Mouse (Mus musculus) forebrain, postnatal 0 days (tissue): ENCODE measurements around the gene Evi5l. TPM values are rescaled to one million over a fixed set of nuclear protein-coding genes. Genes with fewer than 3 reads are reported as not detected.

Experiments
- ATAC-seq: fragments of 200-750 bp; cut with Nextera tagmentation; 2 replicates; pipeline ENCODE4 v1.8.0; 2017; ENCODE audit warnings: mild to moderate bottlenecking, moderate library complexity
- DNase-seq: peaks from one replicate; pipeline ENCODE4 v3.0.0-alpha.2; 2015
- H3K27ac ChIP-seq: fragments of 300-500 bp; sonication (generic); 2 replicates; pipeline ENCODE4 v1.5.1; 2014; ENCODE audit warnings: low read depth, mild to moderate bottlenecking, antibody characterized with exemption, low read length, moderate library complexity, mixed read lengths
- H3K27me3 ChIP-seq: fragments of 300-500 bp; sonication (generic); 2 replicates; pipeline ENCODE4 v1.6.1; 2014; ENCODE audit warnings: mild to moderate bottlenecking, low read length, mixed read lengths; ENCODE audit not compliant: insufficient read depth
- H3K36me3 ChIP-seq: fragments of 300-500 bp; sonication (generic); 2 replicates; pipeline ENCODE4 v1.6.1; 2014; ENCODE audit warnings: mild to moderate bottlenecking, moderate library complexity; ENCODE audit not compliant: insufficient read depth
- H3K4me1 ChIP-seq: fragments of 300-500 bp; sonication (generic); 2 replicates; pipeline ENCODE4 v1.6.1; 2014; ENCODE audit warnings: antibody characterized with exemption; ENCODE audit not compliant: insufficient read depth
- H3K4me2 ChIP-seq: fragments of 300-500 bp; sonication (generic); 2 replicates; pipeline ENCODE4 v1.6.1; 2014; ENCODE audit warnings: low read depth, mild to moderate bottlenecking, moderate library complexity
- H3K4me3 ChIP-seq: fragments of 300-500 bp; sonication (generic); 2 replicates; pipeline ENCODE4 v1.5.1; 2014; ENCODE audit warnings: low read depth, low read length, mixed read lengths
- H3K9ac ChIP-seq: fragments of 300-500 bp; sonication (generic); 2 replicates; pipeline ENCODE4 v1.6.1; 2014; ENCODE audit warnings: mild to moderate bottlenecking
- H3K9me3 ChIP-seq: fragments of 300-500 bp; sonication (generic); 2 replicates; pipeline ENCODE4 v1.6.1; 2016; ENCODE audit warnings: low read length
- CTCF ChIP-seq: sonication (generic); IDR thresholded peaks from 2 replicates; pipeline ENCODE4 v1.5.1; 2016; ENCODE audit warnings: antibody characterized with exemption, control low read depth, low read depth
- WGBS: fragments of 180-500 bp; shearing (Covaris S2); extraction: QIAGEN DNeasy Blood & Tissue Kit; methylation state at CpG from one replicate; pipeline ENCODE4 v1.1.7; 2014; 5-methylcytosine and 5-hydroxymethylcytosine counted together
- polyA plus RNA-seq: library from polyadenylated mRNA; unstranded; fragments of >200 nt; fragmentation: Nextera tagmentation; extraction: Ambion mirVana; gene quantifications from 2 replicates; pipeline ENCODE4 v1.2.1, GENCODE M21; 2015
- total RNA-seq: library from RNA; depleted of rRNA; stranded (reverse); fragments of >200 nt; gene quantifications from 2 replicates; pipeline ENCODE4 v1.2.3, GENCODE M21; 2014

Gene Evi5l
- total and polyA plus RNA-seq, 2 experiments from 2014 or later, result 90.3 to 159 TPM

DNA sequence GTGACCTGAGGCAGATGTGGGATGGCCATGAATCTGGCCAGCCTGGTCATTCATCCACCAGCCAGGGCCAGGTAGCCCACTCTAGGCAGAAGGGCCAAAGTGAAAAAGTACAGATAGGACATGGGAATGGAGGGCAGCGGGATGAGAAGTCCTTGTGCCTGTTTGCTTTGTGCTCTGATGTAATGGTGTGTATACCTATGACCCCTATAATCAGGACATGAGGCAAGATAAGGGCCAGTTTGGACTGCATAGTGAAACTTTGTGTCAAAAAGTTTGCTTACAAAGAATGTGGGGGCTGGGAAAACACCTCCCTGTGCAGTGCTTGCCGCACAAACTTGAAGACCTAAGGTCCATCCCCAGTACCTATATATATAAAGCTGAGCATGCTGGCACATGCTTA, 19.8 kb downstream of the Evi5l start:
- DNase-seq, result no peak
- Histone ChIP-seq H3K4me1 (no peaks in the 10 kb centered on the region), H3K4me2 (no peak overlapping the region), H3K9me3 (no peaks in the 10 kb centered on the region), H3K27ac (no peak overlapping the region), H3K4me3 (no peak overlapping the region), H3K9ac (no peak overlapping the region), H3K36me3 (peaks cover 74% of the 10 kb centered on the region), H3K27me3 (no peaks in the 10 kb centered on the region)
- WGBS, result 94% methylated on average over 2 of the region's 2 CpGs
- no peak for TF ChIP-seq CTCF
- no peak for ATAC-seq

DNA sequence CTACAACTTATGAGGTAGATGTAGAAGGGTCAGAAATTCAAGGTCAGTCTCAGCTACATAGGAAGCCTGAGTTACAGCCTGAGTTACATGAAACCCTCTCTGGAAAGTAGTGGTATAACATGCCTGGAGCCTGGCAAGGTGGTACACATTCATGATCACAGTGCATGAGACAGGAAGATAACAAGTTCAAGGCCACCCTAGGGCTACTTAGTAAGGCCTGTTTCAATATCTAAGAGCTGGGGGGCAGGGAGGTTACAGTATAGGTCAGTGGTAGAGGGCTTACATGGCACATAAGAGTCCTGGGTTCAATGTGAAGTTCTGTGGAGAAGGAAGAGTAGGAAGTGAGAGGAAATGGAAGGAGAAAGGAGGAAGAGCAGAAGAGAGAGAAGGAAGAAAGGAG, 22.2 kb downstream of the Evi5l start:
- no peak for DNase-seq
- H3K36me3 ChIP-seq, result peaks cover 78% of the 10 kb centered on the region
- no peak overlapping the region for H3K9ac ChIP-seq
- ATAC-seq, result no peak
- peaks cover 4% of the 10 kb centered on the region; the same call in 1 of the 2 replicates for H3K4me1 ChIP-seq
- no peaks in the 10 kb centered on the region for H3K9me3 ChIP-seq
- no peaks in the 10 kb centered on the region for H3K27me3 ChIP-seq
- no peak overlapping the region for H3K4me3 ChIP-seq
- no peak overlapping the region for H3K4me2 ChIP-seq
- TF ChIP-seq CTCF, result no peak
- no peak overlapping the region for H3K27ac ChIP-seq

DNA sequence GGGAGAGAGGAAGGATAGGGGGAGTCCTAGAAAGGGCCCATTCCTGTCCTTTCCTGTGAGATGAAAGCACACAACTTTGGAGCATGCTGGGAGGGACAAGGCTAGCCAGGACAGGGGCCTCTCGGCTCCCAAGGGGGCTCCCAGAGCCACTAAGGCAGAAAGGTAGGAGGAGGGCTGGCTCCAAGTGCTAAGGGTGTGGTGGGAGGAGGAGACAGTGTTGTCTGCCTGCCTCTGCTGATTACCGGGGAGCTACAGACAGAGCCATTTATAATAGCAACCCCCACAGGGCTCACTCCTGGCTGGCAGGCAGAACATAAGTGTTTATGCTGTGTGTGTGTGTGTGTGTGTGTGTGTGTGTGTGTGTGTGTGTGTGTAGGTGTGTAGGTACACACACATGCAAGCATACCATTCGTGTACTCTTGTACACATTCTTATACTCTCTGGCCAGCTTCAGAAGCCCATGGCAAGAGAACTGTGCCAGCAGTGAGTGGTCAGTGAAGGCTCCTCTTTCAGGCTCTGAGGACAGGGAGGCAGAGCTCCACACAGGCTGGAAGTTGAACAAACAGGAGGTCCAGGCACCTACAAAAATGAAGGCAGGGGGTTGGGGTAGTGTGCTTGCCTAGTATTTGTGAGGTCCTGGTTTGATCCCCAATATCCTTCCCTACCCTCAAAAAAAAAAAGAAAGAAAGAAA, 22.8 kb downstream of the Evi5l start:
- DNase-seq (no peak), ATAC-seq (no peak)
- H3K27ac ChIP-seq, result no peak overlapping the region
- 41% methylated on average over 3 of the region's 3 CpGs for WGBS
- H3K27me3 ChIP-seq, result no peaks in the 10 kb centered on the region
- H3K9ac ChIP-seq, result no peak overlapping the region
- H3K4me3 ChIP-seq, result no peak overlapping the region
- TF ChIP-seq CTCF, result no peak
- peaks cover 4% of the 10 kb centered on the region; the same call in 1 of the 2 replicates for H3K4me1 ChIP-seq
- H3K4me2 ChIP-seq, result no peak overlapping the region
- H3K36me3 ChIP-seq, result peaks cover 78% of the 10 kb centered on the region
- H3K9me3 ChIP-seq, result no peaks in the 10 kb centered on the region

DNA sequence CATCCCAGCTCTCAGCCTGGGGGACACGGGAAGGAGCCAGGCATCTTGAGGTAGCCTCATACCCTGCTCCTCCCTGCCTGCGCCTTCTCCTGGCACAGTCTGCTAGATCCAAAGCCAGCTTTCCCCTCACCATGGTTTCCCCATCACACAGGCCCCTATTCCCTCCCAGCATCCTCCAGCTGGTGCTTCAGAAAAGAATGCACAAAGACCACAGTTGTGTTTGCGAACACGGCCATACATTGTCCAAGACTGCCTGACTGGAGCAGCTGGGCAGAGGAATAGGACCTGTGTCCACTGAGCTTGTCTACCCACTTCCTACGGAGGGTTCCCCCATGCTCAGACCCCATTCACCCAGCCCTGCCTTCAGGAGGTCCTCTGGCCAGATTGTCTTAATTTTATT, 25.9 kb downstream of the Evi5l start:
- H3K4me2 ChIP-seq, result no peak overlapping the region
- H3K4me1 ChIP-seq, result peaks cover 4% of the 10 kb centered on the region; the same call in 1 of the 2 replicates
- no peak for TF ChIP-seq CTCF
- H3K9me3 ChIP-seq, result no peaks in the 10 kb centered on the region
- ATAC-seq (peak; percentile 70), DNase-seq (peak; percentile 50)
- H3K9ac ChIP-seq, result no peak overlapping the region
- WGBS, result 30% methylated on average over 5 of the region's 5 CpGs
- no peak overlapping the region for H3K4me3 ChIP-seq
- H3K27ac ChIP-seq, result peak overlapping the region; percentile 74
- H3K27me3 ChIP-seq, result no peaks in the 10 kb centered on the region
- H3K36me3 ChIP-seq, result peaks cover 74% of the 10 kb centered on the region

GRCm38 (mm10) chr8:4192807-4193587, 26.6 kb downstream of the Evi5l start:
- ATAC-seq (peak; percentile 85), DNase-seq (peak; percentile 90)
- H3K9ac ChIP-seq, result peak overlapping the region; percentile 41; the same call in 1 of the 2 replicates
- peak; percentile 94 for TF ChIP-seq CTCF
- H3K4me3 ChIP-seq, result no peak overlapping the region
- H3K4me2 ChIP-seq, result no peak overlapping the region
- WGBS, result 4% methylated on average over 18 of the region's 18 CpGs
- H3K9me3 ChIP-seq, result no peaks in the 10 kb centered on the region
- H3K4me1 ChIP-seq, result peaks cover 4% of the 10 kb centered on the region; the same call in 1 of the 2 replicates
- H3K27ac ChIP-seq, result peak overlapping the region; percentile 74
- peaks cover 72% of the 10 kb centered on the region for H3K36me3 ChIP-seq
- no peaks in the 10 kb centered on the region for H3K27me3 ChIP-seq

- H3K36me3 ChIP-seq, result peaks cover 72% of the 10 kb centered on the region
- no peak for TF ChIP-seq CTCF
- peaks cover 4% of the 10 kb centered on the region; the same call in 1 of the 2 replicates for H3K4me1 ChIP-seq
- no peak overlapping the region for H3K9ac ChIP-seq
- 59% methylated on average over 7 of the region's 7 CpGs for WGBS
- no peaks in the 10 kb centered on the region for H3K27me3 ChIP-seq
- no peak for DNase-seq
- 0 out of 2 replicates have a peak overlapping the region, but pooled peaks have one; percentile 21 for H3K27ac ChIP-seq
- ATAC-seq, result peak; percentile 15; the same call in 1 of the 2 replicates
- H3K4me3 ChIP-seq, result no peak overlapping the region
- H3K9me3 ChIP-seq, result no peaks in the 10 kb centered on the region
- H3K4me2 ChIP-seq, result no peak overlapping the region
These were observed 27.2 kb downstream of the Evi5l start for GRCm38 (mm10) chr8:4193588-4193894.

- WGBS, result 65% methylated on average over 2 of the region's 2 CpGs
- no peak overlapping the region for H3K27ac ChIP-seq
- H3K36me3 ChIP-seq, result peaks cover 79% of the 10 kb centered on the region
These were observed 35.0 kb downstream of the Evi5l start for GRCm38 (mm10) chr8:4201321-4201720.

More at GRCm38 (mm10) chr8:4201321-4201720, 35.0 kb downstream of the Evi5l start:
- no peak for TF ChIP-seq CTCF
- no peak overlapping the region for H3K4me2 ChIP-seq
- H3K4me3 ChIP-seq, result no peak overlapping the region
- no peak overlapping the region for H3K9ac ChIP-seq
- DNase-seq (no peak), ATAC-seq (no peak)
- H3K4me1 ChIP-seq, result no peaks in the 10 kb centered on the region
- H3K9me3 ChIP-seq, result no peaks in the 10 kb centered on the region
- H3K27me3 ChIP-seq, result no peaks in the 10 kb centered on the region
